Mouse (Mus musculus) olfactory bulb, adult 2 months (tissue): ENCODE data around the gene Sp100.

ENCODE experiments used
- CTCF ChIP-seq: fragments of 200-500 bp; IDR thresholded peaks from 2 replicates; pipeline ENCODE4 v1.5.1; 2012; ENCODE audit warnings: low read depth, mild to moderate bottlenecking, low read length, moderate library complexity; ENCODE audit not compliant: insufficient read depth
- POLR2A ChIP-seq: fragments of 200-500 bp; IDR thresholded peaks from 2 replicates; pipeline ENCODE4 v1.6.1; 2012; ENCODE audit warnings: mild to moderate bottlenecking, low read depth, low read length, moderate library complexity; ENCODE audit not compliant: insufficient read depth

DNA sequence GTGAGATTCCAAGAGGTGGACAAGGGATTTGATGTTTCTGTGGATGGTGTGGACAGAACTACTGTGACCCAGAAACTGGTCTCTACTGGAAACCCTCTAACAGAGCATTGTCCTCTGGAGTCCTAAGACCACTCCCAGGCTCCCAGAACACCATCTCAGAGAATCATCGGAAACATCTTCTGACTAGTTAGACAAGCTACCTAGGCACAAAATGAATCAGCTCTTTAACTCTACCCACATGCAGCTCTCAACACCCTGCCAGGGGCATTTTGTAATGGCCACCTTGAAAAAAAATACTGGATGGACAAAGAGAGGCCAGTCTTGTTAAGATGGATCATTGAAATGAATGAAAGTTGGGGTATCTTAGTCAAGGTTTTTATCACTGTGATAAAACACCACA is 55.8 kb downstream of the Sp100 start:
- no peak for TF ChIP-seq POLR2A
- no peak for TF ChIP-seq CTCF
